Mouse (Mus musculus): Measurements from ENCODE around the gene Chmp1a. TPM values are rescaled to one million over a fixed set of nuclear protein-coding genes. Genes with fewer than 3 reads are reported as not detected.
"Not testable (repeated sequence)": the region's sequence is repeated elsewhere in the genome, so short reads cannot be mapped to it uniquely, and the experiment has no call there.

The Chmp1a gene
- total RNA-seq (2021), result 10 to 100 TPM; 42.6 to 43.8 TPM
- long read RNA-seq, experiment 1, partial matches to known transcripts, result 0 of 45 reads
- long read RNA-seq, experiment 1, other reads (novel, unspliced or antisense), result 44 of 45 reads
- long read RNA-seq, experiment 2, partial matches to known transcripts, result 5 of 61 reads
- long read RNA-seq, experiment 2, other reads (novel, unspliced or antisense), result 55 of 61 reads

DNA sequence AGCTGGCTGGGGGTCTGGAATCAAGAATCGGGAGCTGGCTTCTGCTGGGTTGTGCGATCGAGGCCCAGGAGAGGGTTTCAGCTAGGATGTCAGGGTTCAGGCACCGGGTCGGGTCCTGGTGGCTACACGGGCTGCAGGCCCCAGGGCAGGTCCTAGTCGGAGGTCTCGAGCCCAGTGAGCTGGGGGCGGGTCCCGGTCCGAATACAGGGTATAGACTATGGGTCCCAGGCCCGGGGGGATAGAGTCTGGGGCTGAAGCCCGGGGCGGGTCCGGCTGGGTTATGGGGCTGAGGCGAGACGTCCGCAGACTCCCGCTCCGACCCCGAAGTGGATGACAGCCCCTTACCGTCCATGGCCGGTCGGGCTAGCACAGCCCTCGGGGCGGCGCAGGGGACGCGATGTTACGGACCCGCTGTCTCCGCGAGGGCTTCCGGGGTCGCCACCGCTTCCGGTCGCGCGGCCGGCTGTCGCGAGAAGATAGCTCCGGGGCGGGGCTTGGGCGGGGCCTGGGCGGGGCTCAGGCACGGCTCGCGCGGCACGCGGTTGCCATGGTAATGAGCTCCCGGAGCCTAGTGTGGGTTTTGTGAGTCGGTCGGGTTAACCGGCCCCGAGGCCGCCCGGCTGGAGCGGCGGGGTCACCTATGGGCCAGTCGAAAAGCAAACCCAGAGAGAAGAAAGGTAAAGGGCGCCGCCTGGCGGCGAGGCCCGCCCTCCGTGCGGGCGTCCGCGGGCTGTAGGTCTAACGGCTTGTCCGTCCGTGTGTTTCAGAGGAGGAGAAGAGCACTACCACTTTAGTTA is at the start of gene Chmp1a, which contains the start of gene Spata33:
Chmp1a (minus strand) TSS at position 443 of the 797 bp plus-strand sequence.
Spata33 (plus strand) TSS at position 512 of the 797 bp plus-strand sequence.
- Histone ChIP-seq H3K4me3 (peak within 1 kb of the TSS; percentile 81), H3K27ac (peak within 1 kb of the TSS; percentile 94)
- peak; percentile 95 for TF ChIP-seq CTCF (IDR thresholded peaks at IDR 0.05)
- intact Hi-C loops (cut with DNase I), result loop anchor here (5.0 kb wide), 1 partner anchor 110 kb away; the partner anchor contains the start of gene Rpl13
- peak; percentile 91 for DNase-seq

DNA sequence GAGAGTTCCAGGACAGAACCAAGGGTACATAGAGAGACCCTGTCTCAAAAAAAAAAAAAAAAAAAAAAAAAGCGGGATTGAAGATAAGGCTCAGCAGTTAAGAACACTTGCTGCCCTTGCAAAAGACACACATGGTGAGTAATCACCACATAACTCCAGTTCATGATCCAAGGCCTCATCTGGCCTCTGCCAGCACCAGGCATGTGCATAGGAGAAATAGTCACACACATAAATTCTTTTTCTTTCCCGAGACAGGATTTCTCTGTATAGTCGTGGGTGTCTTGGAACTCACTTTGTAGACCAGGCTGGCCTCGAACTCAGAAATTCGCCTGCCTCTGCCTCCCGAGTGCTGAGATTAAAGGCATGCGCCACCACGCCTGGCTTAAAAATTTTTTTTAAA is 45.0 kb upstream of the Chmp1a start:
- H3K4me3 ChIP-seq; DNase-seq; intact Hi-C loops (cut with DNase I): not testable (repeated sequence)

GRCm38 (mm10) chr8:123257114-123257513 is 44.6 kb upstream of the Chmp1a start:
- no peak overlapping the region for H3K4me3 ChIP-seq
- H3K27ac ChIP-seq, result no peak overlapping the region
- TF ChIP-seq CTCF (IDR thresholded peaks at IDR 0.05), result no peak
- intact Hi-C loops (cut with DNase I), result no loop called here
- no peak for DNase-seq

More for the DNA sequence above, 45.0 kb upstream of the Chmp1a start:
- H3K27ac ChIP-seq, result not testable (repeated sequence)

DNA sequence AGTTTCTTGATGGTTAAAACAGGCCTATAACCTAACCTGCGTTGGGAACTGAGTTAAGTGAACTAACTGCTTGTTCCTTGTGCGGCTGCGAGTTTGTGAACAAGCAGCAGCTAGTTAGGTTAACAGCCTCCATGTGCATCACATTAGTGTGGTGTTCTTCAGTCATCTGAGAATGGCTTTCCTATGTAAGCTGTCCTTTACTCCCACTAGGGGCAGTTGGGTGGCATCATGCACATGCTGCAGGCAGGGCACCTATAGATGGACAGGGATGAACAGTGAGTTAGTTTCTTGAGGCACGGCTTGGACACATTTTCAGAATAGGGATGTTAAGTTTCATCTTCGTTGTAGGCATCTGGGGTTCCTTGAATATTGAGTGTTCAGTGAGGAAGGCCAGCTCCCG is 42.6 kb upstream of the Chmp1a start:
- intact Hi-C loops (cut with DNase I), result no loop called here
- no peak for DNase-seq
- H3K27ac ChIP-seq, result peak overlapping the region; percentile 95
- peak overlapping the region; percentile 85 for H3K4me3 ChIP-seq
- no peak for TF ChIP-seq CTCF (IDR thresholded peaks at IDR 0.05)

DNA sequence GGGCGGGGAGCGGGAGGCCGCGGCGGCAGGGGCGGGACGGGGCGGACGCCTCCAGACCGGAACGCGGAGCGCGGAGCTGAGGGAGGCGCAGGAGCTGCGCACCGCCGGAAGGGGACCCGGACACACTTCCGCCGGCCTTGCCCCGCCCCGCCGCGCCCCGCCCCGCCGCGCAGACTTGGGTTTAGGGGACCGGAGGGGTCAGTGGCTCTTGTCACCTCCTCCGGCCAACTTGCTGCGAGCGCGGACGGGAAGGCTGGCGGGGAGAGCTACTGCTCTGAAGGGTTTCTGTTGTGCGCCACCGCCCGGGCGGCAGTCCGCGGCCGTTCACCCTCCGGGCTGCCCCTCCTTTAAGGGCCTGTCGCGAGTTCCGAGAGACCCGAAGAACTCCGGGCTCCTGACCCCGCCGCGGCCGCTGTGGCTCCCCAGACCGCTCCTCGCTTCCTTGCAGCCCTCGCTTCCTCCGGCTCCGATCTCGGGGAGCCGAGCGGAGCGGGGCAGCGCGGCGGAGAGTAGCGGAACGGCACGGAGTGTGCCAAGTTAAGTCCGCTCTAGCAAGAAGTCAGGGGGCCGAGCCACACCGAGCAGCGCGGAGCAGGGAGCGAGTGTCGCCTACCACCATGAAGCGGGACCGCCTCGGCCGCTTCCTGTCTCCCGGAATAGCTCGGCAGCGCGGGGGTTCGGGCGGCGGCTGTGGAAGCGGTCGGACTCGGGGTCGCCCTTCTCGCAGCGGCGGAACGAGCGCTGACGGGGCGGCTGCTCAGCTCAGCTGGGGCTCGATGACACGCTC is 41.7 kb upstream of the Chmp1a start, which contains the start of the genes Zfp276 and Vps9d1:
Zfp276 (plus strand) TSS at position 97 of the 787 bp plus-strand sequence.
Vps9d1 (minus strand) TSS at position 250 of the 787 bp plus-strand sequence.
- intact Hi-C loops (cut with DNase I), result no loop called here
- peak; percentile 3 for TF ChIP-seq CTCF (IDR thresholded peaks at IDR 0.05)
- Histone ChIP-seq H3K4me3 (peak within 1 kb of the TSS; percentile 85), H3K27ac (peak within 1 kb of the TSS; percentile 95)
- peak; percentile 93 for DNase-seq

GRCm38 (mm10) chr8:123253451-123254098 is 41.0 kb upstream of the Chmp1a start:
- peak overlapping the region; percentile 95 for H3K27ac ChIP-seq
- intact Hi-C loops (cut with DNase I), result no loop called here
- TF ChIP-seq CTCF (IDR thresholded peaks at IDR 0.05), result no peak
- peak overlapping the region; percentile 85 for H3K4me3 ChIP-seq
- DNase-seq, result no peak

GRCm38 (mm10) chr8:123252925-123253324 is 40.4 kb upstream of the Chmp1a start:
- Histone ChIP-seq H3K4me3 (peak overlapping the region; percentile 85), H3K27ac (peak overlapping the region; percentile 95)
- no peak for TF ChIP-seq CTCF (IDR thresholded peaks at IDR 0.05)
- no peak for DNase-seq
- intact Hi-C loops (cut with DNase I), result no loop called here

DNA sequence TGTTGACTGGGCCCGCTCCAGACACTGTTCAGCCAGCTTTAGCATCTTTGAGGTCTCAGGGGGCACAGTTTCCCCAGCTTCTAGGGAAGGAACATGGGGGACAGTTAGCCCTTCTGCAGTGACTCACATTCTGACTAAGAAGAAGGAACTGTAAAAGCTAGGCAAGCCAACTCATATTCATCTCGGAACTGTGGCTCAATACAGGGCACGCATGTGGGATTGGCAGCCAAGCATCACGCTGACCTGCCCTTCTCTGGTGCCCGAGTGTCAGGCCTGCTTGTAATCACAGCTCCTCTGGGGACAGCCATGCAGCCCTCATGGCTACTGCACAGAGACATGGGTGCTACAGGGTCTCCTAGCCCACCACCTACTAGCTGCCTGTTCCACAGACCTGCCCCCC is 38.4 kb upstream of the Chmp1a start:
- intact Hi-C loops (cut with DNase I), result no loop called here
- DNase-seq, result no peak
- TF ChIP-seq CTCF (IDR thresholded peaks at IDR 0.05), result no peak
- Histone ChIP-seq H3K27ac (no peak overlapping the region), H3K4me3 (no peak overlapping the region)

GRCm38 (mm10) chr8:123248596-123248995 is 36.0 kb upstream of the Chmp1a start:
- Histone ChIP-seq H3K4me3 (no peak overlapping the region), H3K27ac (no peak overlapping the region)
- intact Hi-C loops (cut with DNase I), result no loop called here
- DNase-seq, result peak; percentile 38
- TF ChIP-seq CTCF (IDR thresholded peaks at IDR 0.05), result no peak

DNA sequence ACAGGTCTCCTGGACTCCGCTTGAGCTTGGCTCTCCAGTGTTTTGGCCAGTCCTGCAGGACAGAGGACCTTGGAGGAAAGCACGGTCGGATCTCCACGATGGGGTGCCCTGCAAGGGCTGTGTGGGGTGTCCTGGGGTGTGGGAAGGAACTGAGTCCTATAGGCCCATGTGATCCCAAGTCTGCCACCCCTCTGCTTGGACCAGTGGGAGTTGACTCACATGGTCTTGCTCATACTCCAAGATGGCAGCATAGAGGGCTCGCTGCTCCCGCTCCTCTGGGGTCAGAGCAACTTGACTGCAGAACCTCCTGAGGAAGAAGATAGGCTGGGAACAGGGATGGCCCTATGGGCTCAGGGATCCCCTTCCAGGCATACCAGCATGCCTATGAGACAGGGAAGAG is 35.2 kb upstream of the Chmp1a start:
- H3K27ac ChIP-seq, result no peak overlapping the region
- TF ChIP-seq CTCF (IDR thresholded peaks at IDR 0.05), result no peak
- DNase-seq, result no peak
- intact Hi-C loops (cut with DNase I), result no loop called here
- H3K4me3 ChIP-seq, result no peak overlapping the region

- intact Hi-C loops (cut with DNase I), result no loop called here
- Histone ChIP-seq H3K27ac (no peak overlapping the region), H3K4me3 (no peak overlapping the region)
- DNase-seq, result no peak
- no peak for TF ChIP-seq CTCF (IDR thresholded peaks at IDR 0.05)
These were observed 33.0 kb upstream of the Chmp1a start for GRCm38 (mm10) chr8:123245543-123245942.

- Histone ChIP-seq H3K27ac (no peak overlapping the region), H3K4me3 (no peak overlapping the region)
- no peak for TF ChIP-seq CTCF (IDR thresholded peaks at IDR 0.05)
- intact Hi-C loops (cut with DNase I), result no loop called here
- DNase-seq, result no peak
These were observed 31.8 kb upstream of the Chmp1a start for GRCm38 (mm10) chr8:123244382-123244781.
